Mouse (Mus musculus) monocyte, adult 5-6 weeks (primary cell): ENCODE measurements around the gene Tnfrsf23. TPM values are rescaled to one million over a fixed set of nuclear protein-coding genes. Genes with fewer than 3 reads are reported as not detected.

Source experiments
- ATAC-seq: fragments of 153-309, 156-312 bp; replicated peaks from 2 replicates; pipeline ENCODE4 v1.8.0; 2017; ENCODE audit warnings: mild to moderate bottlenecking; ENCODE audit not compliant: low TSS enrichment, insufficient number of reproducible peaks, severe bottlenecking, poor library complexity, low FRiP score
- total RNA-seq: library from RNA; stranded (forward); fragments of 200-1000, 200-491, 200-594 nt; gene quantifications from 3 replicates; pipeline ENCODE4 v1.2.3, GENCODE M21; 2017

Gene Tnfrsf23
- total RNA-seq, result 0.58 to 1.1 TPM in 2 of 3 replicates, not detected in the other

DNA sequence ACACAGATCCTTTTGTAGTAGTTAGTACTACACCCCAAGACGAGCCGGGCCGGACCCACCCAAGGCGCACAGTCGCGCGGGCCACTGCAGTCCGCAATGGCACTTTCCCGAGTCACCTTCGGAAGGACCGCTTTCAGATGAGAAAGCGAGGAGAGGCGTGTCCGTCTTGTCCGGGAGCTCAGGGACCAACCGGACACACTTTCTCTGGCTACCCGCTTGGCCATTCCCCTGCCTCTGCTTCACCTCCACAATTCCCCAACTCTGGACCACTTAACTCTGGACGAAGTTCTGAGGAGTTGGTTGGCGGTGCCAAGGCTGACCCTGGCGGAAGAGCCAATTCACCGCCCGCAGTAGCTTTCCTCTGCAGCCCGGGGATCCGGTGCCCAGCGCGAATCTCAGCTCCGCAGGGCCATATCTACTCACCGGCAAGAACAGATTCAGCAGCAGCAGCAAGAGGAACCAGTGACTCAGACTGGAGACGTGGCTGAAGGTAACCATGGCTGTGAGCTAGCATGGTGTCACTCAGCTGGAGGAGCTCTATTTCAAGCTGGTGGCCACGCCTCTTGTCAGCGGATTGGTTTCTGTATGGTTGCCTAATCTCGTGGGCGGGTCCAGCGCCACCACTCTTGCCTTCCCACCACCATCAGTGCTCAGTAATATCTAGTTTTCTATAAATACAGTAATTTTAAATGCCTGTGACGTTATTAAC, at the start of gene Tnfrsf23:
Tnfrsf23 (minus strand) TSS at position 514 of the 709 bp plus-strand sequence.
- peak; percentile 94 for ATAC-seq

DNA sequence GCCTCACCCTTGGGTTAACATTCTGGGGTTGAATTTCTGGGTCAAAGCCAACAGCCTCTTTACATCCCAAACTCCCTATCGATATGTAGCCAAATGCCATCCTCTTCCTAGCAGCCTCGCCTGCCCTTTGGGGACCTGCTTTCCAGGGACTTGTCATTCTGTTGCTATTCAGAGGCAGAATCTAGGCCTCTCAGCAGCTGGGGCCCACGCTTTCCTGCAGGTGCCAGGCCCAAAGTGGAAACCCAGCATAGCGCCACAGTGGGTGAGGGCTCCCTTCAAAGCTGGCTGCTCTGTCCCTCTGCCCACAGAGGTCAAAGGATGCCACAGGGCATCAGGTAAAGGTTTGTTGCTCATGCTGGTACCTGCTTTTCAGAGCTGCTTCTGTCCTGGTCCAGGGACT, 48.1 kb upstream of the Tnfrsf23 start:
- no peak for ATAC-seq

DNA sequence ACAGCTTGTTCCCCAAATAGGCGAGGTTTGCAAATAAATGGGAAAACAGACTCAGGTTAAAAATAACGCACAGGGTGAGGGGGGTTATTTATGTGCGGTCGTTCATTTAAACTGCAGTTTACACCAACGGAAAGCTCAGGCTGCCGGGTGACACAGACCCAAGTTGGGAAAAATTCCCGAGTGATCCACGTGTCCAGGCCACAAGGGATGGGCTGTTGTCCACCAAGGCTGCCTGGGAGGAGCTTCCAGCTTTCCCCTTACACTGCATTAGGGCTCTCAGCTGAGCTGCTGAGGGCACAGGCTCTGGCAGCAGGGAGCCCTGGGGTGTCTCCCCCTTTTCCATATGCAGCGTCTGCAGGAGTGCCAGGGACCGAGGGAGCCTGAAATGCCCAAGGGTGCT, 44.2 kb upstream of the Tnfrsf23 start:
- ATAC-seq, result no peak

DNA sequence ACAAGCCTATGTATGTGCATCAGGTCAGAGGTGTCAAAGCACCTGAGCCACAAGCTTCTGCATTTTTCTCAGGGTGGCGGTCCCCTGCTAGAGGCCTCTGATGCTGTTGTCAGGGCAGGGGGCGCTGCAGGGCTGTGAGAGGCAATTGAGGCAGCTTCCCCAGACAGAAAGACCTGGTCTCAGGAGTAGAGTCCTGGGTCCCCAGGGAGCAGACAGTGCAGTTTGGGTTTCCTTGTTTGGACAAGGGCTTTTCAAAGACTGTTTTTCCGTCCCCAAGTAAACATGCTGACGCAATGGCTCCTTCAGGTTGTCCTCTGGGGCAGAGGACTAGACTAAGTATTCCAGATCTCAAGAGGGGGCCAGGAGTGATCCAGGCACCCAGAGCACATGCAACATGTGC, 40.7 kb upstream of the Tnfrsf23 start:
- ATAC-seq, result no peak

DNA sequence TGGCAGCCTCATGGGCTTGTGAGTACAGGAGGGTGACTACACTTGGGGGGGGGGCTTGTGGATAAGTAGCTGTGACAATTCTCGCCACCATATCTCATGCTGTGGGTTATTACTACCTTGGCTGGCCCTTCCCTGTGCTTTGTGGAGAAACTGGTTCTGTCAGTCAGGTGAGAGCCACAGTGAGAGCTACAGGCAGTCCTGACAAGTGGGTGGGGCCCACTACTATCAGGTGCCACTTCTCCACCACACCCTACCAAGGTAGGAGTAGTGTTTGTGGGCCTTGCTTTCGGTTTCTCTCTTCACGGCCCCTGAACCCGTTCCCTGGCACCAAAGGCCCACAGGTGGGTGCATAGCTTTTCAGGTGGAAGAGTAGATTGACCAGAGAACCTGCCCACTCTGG, 38.2 kb upstream of the Tnfrsf23 start:
- no peak for ATAC-seq

DNA sequence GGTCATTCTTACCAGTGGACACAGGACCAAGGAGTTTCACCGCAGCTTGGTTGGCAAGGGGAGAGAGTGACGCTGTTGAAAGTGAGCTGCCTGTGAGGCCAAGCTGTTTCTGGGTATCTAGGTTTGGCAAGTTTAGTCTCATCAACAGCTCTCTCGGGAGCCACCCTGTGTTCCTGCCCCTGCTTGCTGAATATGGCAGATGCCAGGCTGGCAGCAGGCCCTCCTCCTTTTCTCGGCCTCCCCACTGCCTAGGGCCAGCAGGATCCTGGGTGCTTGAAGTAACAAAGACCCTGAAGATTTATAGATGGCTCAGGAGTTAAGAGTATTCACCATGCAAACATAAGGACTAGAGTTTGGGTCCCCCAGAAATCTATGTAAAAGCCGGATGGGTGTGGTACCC, 37.0 kb upstream of the Tnfrsf23 start:
- no peak for ATAC-seq

DNA sequence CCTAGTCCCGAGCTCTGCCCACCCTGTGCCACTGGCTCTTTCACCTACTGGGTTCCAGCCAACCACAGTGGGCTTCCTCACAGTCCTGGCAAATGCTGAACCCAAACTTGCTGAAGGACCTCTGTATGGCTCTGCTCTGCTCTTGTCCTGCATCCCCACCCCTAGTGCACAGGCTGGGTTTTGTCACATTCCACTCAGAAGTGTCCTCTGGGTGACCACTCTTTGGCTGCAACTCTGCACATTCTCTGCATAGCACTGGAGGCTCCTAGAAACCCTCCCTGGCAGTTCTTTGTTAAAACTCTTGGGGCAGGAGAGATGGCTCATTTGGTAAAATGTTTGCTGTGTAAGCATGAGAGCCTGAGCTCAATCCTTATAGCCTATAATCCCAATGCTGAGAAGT, 32.1 kb upstream of the Tnfrsf23 start:
- no peak for ATAC-seq

DNA sequence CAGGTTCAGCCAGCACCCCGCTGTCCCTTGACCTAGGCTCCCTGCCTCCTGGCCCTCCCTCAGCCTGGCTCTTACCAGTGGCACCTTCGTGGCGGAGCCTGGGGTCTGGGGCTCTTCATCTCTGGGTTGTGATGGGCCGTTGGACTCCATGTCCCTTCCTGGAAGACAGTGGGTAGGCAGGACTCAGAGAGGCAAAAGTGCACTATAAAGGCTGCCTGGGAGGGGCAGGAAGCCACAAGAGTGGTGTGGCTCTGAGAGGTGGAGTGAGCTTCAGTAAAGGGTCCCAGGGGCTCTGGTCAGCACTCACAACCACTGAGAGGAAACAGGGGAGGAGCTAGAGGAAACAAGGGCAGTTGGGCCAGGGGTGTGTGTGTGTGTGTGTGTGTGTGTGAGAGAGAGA, 27.7 kb upstream of the Tnfrsf23 start:
- ATAC-seq, result 0 out of 2 replicates have a peak, but pooled peaks have one; percentile 27

DNA sequence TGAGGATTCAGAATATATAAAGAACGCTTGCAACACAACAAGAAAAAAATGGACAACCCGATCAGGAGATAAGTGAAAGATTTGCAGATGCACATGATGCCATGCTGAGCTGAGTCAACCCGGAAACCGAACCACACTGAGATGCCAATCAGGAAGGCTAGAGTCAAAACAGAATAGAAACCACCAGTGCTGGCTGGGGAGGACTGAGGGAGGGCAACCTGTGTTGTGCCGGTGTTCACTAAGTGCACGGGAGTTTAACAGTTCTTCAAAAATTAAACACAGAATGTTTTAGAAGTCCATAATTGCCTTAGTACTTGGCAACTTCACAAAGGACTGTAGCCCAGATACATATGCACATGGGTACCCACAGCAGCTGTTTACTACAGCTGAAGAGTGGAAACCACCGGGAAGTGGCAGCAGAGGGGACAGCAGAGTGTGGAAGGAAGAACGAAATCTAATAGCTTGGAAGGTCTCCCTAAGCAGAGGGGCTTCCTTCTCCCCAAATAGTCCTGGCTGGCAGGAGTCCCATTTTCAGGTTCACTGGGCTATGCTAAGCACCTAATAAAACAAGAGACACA, 27.2 kb upstream of the Tnfrsf23 start:
- 0 out of 2 replicates have a peak, but pooled peaks have one; percentile 33 for ATAC-seq

DNA sequence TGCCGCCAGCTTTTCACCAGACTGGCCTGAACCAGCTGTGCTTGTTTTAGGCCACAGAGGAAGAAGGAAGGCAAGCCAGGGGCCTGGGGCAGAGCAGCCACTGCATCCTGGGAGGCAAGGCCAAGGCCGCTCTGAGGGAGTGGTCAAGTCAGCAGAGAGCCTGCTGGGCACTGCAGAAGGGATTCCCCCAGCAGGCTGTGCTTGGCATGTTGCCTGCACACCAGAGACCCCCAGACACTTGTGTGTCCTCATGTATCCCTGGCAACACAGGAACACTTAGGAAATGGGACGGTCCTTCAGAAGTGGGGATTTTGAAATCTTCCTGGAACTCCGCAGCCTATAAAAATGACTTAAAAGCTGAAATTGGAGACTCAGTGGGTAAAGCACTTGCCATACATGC, 26.4 kb upstream of the Tnfrsf23 start:
- ATAC-seq, result no peak

DNA sequence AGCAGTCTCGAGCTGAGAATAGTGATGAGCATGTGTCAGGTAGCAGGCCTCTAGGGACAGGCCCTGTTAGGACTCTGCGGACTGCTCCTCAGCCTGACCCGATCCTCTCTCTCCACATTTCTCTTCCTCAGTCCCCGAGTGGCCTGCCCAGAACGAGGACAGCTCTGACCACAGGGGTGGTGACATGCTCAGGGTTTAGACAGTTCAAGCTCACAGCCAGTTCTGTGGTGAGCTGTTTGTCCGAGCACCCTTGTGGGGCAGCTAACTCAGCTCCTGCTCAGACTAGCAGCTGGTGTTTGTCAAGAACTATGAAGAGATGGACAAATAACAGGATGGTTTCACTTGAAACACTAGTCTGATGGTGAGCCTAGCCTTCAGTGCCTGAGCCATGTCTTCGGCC, 25.7 kb upstream of the Tnfrsf23 start:
- ATAC-seq, result no peak

DNA sequence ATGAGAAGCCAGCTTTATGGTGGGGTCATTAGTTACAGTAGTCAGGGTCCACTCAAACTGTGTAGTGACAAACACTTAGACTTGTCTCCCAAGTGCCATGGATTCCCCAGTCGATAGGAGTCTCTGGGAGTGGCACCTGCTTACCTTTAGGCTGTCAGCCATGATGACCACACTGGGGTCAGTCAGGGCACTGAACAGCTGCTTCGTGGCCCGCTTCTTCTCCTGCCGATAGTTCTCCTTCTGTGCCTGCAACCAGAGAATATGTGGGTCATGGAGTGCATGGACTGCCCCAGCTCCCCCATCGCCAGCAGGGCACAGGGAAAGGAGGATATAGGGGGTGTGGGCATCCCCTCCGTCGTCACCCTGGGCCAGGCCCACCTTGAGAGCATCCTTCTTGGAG, 23.7 kb upstream of the Tnfrsf23 start:
- no peak for ATAC-seq

DNA sequence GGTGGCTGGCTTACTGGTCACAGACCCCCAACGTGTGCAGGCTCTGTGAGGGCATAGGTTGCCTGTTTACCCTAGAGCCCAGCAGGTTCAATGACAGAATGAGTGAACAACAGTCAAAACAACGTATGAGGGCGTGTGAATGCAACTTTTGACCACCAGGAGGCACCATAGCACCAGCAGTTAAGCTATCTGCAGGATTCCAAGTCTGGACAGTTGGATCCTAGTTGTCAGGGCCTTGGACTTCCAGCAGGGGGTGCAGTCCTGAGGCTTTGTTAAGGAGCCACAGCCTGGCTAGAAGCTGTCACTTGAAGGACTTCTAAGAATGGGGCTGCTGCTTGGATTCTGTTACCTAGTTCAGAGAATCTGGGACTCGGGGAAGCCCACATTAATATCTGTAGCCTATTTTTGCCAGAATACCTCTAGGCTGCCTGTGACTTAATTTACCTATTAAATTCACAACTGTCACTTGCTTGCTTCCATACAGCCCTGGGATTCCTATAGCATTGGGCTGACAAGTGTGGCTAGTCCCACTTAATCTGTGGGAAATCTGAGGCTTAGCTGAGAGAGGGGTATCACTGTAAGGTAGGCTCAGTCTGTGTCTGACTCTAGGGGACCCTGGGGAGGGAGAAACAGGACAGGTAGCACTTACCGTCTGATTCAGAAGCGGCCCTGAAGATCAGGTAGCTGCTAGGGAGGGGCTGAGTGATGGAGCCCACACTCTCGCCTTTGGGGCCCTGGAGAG, 21.2 kb upstream of the Tnfrsf23 start:
- peak; percentile 83 for ATAC-seq

DNA sequence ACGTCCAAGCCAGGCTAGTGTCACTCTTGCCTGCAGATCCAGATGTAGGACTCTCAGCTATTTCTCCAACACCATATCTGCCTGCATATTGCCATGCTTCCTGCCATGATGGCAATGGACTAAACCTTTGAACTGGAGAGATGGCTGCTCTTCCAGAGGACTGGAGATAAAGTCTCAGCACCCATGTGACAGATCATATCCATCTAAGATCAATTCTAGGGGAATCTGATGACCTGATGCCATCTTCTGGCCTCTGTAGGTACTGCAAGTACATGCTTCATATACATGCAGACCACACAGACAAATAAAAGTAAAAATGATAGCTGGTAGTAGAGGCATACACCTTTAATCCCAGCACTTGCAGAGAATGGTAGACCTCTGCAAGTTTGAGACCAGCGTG, 10.5 kb upstream of the Tnfrsf23 start:
- no peak; the same call in 1 of the 2 replicates for ATAC-seq

DNA sequence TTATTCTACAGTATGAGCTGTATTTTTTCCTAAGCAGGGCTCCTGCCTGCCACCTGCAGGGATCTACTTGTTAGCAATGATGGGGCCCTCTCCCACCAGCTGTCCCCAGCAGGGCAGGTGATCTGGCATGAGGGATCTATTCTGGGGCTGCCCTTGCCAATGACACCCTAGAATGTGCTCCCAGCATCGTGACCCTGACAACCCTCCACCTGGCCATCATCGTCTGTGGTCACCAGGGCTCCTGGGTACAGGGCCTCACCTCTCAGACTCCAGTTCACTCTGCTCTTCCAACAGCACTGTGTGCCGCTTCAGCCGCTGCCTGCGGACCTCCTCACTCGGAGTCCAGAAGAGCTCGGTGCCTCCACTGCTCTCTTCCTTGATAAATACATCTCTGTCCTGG, 8.9 kb upstream of the Tnfrsf23 start:
- no peak for ATAC-seq

DNA sequence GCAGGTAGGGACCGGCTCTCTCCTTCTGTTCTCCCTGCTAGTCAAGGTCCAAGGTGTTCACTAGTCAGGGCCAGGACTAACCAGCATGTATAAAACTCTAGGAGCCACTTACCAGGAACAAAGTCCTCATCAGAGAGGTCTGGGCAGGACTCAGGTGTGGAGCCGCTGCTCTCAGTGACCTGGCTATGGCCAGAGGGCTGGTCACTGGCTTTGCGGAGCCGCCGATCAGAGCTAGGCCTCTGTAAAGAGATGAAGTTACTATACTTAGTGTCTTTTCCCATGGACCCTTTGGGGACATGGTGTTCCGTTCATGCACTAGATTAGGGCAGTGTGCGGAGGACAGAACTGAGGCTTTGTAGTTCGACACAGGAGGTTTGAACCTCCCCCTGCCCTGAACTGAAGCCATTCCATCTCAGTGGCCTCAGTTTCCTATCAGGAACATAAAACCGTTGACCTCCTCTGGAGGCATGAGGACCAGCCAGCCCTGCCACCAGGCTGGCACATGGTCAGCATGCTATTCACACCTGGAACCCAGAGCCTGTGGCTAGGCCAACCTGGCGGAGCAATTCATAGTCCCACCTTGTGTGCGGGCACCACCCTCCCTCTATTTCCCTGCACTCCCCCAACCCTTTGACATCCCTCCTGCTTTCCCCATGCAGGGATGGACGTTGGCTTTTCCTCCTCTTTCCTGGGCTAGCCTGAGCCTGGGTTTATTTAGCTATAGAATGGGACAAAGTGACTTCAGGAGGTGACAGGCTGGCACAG, 7.3 kb upstream of the Tnfrsf23 start:
- no peak for ATAC-seq

DNA sequence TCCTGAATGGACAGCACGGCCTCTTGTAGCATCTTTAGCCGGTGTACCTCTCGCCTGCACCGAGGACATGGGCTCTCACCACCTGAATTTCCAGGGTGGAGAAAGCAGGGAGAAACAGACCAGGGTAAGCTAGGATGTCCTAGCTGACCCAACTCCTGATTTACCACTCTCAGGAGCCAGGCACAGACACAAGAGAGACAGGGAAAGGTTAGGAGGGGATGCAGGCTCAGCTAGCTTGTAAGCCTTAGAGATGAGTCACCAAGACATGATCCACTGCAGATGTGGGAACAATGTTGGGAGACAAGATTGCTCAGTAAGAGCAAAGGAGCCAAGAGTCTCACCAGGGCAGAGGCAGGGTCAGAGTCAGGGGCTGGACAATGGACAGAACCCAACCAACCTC, 6.2 kb upstream of the Tnfrsf23 start:
- ATAC-seq, result no peak

DNA sequence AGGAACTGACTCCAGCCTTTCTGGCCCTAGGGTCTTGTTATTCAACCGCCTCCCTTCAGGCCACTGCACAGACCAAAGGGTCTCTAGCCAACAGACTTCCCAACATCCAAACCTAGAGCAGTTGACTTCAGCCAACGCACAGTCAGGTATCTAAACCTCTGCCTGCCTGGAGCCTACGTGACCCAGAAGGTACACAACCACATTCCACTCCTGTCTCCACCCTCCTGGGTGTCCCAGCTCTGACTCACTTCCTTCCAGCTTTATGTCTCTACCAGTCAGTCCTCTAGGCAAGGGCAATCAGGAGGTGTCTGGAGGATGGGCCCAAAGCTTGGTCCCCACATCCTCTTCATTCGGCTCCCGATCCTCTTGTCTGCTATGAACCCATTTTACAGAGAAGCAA, 5.5 kb upstream of the Tnfrsf23 start:
- ATAC-seq, result no peak

DNA sequence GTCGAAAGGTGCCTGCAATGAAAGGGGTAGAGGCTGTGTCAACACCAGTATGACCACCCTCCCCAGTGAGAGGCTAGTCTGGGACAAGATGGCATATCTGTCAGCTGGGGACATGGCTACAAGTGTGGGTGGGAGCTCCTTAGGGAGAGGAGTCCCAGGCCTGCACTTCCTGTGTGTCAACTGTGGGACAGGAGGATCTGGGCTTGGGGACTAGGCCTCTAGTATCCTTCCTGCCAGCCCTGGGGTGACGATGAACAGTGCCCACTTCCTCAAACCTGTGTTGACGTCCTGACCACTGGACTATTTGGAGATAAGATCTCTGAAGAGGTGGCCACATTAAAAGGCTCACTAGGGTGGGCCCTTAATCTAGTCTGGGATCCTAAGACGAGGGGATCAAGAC, 4.3 kb upstream of the Tnfrsf23 start:
- no peak for ATAC-seq
